Mouse (Mus musculus): ENCODE measurements around the gene Rab3b. TPM values are rescaled to one million over a fixed set of nuclear protein-coding genes. Genes with fewer than 3 reads are reported as not detected.

Gene Rab3b
- polyA plus RNA-seq, 1 experiment from 2014 or later = 23.9 TPM

Other genes starting within 250 kb of the Rab3b start
- gene 3110021N24Rik, start 159.4 kb upstream of the Rab3b start, polyA plus RNA-seq (2015; fragmentation: Nextera tagmentation; extraction: Ambion mirVana) = 0.50 and 1.2 TPM in 2 replicates
- gene Zfyve9, start 98.3 kb upstream of the Rab3b start, polyA plus RNA-seq (2015; fragmentation: Nextera tagmentation; extraction: Ambion mirVana) = 2.8 and 3.4 TPM in 2 replicates
- gene Btf3l4, start 45.4 kb upstream of the Rab3b start, polyA plus RNA-seq (2015; fragmentation: Nextera tagmentation; extraction: Ambion mirVana) = 139 and 146 TPM in 2 replicates
- gene Txndc12, start 44.5 kb upstream of the Rab3b start, polyA plus RNA-seq (2015; fragmentation: Nextera tagmentation; extraction: Ambion mirVana) = 104 and 108 TPM in 2 replicates
- gene Kti12, start 31.3 kb upstream of the Rab3b start, polyA plus RNA-seq (2015; fragmentation: Nextera tagmentation; extraction: Ambion mirVana) = 65.4 and 67.5 TPM in 2 replicates
- 1.1 and 1.4 TPM in 2 replicates for gene A730015C16Rik, start 30.4 kb upstream of the Rab3b start, polyA plus RNA-seq (2015; fragmentation: Nextera tagmentation; extraction: Ambion mirVana)
- 65.0 and 65.1 TPM in 2 replicates for gene Nrd1, start 121.6 kb downstream of the Rab3b start, polyA plus RNA-seq (2015; fragmentation: Nextera tagmentation; extraction: Ambion mirVana)